Mouse (Mus musculus) hindbrain, embryonic 16.5 days (tissue): ENCODE results near the gene 9630041A04Rik. TPM values are rescaled to one million over a fixed set of nuclear protein-coding genes. Genes with fewer than 3 reads are reported as not detected.

Experiments
- ATAC-seq: fragments of 200-750 bp; cut with Nextera tagmentation; 2 replicates; pipeline ENCODE4 v1.8.0; 2017; ENCODE audit warnings: moderate TSS enrichment, moderate library complexity
- H3K27ac ChIP-seq: fragments of 300-500 bp; sonication (generic); 2 replicates; pipeline ENCODE4 v1.5.1; 2014; ENCODE audit warnings: low read depth, mild to moderate bottlenecking, control low read depth, low read length, moderate library complexity
- H3K27me3 ChIP-seq: fragments of 300-500 bp; sonication (generic); replicated peaks from 2 replicates; pipeline ENCODE4 v1.6.1; 2014; ENCODE audit warnings: low read length; ENCODE audit not compliant: control insufficient read depth, insufficient read depth
- H3K36me3 ChIP-seq: fragments of 300-500 bp; sonication (generic); 2 replicates; pipeline ENCODE4 v1.6.1; 2014; ENCODE audit warnings: mild to moderate bottlenecking, low read length, moderate library complexity, mixed read lengths; ENCODE audit not compliant: control insufficient read depth, insufficient read depth
- H3K4me1 ChIP-seq: fragments of 300-500 bp; sonication (generic); 2 replicates; pipeline ENCODE4 v1.6.1; 2014; ENCODE audit warnings: low read depth, low read length; ENCODE audit not compliant: control insufficient read depth, insufficient read depth
- H3K4me2 ChIP-seq: fragments of 300-500 bp; sonication (generic); 2 replicates; pipeline ENCODE4 v1.6.1; 2014; ENCODE audit warnings: mild to moderate bottlenecking, low read length, control low read depth, moderate library complexity
- H3K4me3 ChIP-seq: fragments of 300-500 bp; sonication (generic); 2 replicates; pipeline ENCODE4 v1.5.1; 2014; ENCODE audit warnings: mild to moderate bottlenecking, low read length, control low read depth, moderate library complexity
- H3K9ac ChIP-seq: fragments of 300-500 bp; sonication (generic); 2 replicates; pipeline ENCODE4 v1.6.1; 2014; ENCODE audit warnings: low read depth, mild to moderate bottlenecking, control low read depth, low read length, moderate library complexity
- H3K9me3 ChIP-seq: fragments of 300-500 bp; sonication (generic); 2 replicates; pipeline ENCODE4 v1.6.1; 2014; ENCODE audit warnings: mild to moderate bottlenecking, low read length, moderate library complexity; ENCODE audit not compliant: control insufficient read depth
- WGBS: fragments of 180-500 bp; shearing (Covaris S2); extraction: QIAGEN DNeasy Blood & Tissue Kit; methylation state at CpG from one replicate; pipeline ENCODE4 v1.1.7; 2014; 5-methylcytosine and 5-hydroxymethylcytosine counted together
- polyA plus RNA-seq: library from polyadenylated mRNA; unstranded; fragments of >200 nt; fragmentation: Nextera tagmentation; extraction: Ambion mirVana; gene quantifications from 2 replicates; pipeline ENCODE4 v1.2.1, GENCODE M21; 2015

The 9630041A04Rik gene
- polyA plus RNA-seq, 1 experiment from 2014 or later, result 0.68 TPM

GRCm38 (mm10) chr9:101971806-101972205 is 110.2 kb downstream of the 9630041A04Rik start:
- WGBS, result 22% methylated on average over 6 of the region's 6 CpGs
- no peak for ATAC-seq
- no peaks in the 10 kb centered on the region for H3K27me3 ChIP-seq
- H3K9ac ChIP-seq, result no peak overlapping the region
- H3K4me1 ChIP-seq, result no peaks in the 10 kb centered on the region
- no peak overlapping the region for H3K27ac ChIP-seq
- H3K4me3 ChIP-seq, result no peak overlapping the region
- no peak overlapping the region for H3K4me2 ChIP-seq
- no peaks in the 10 kb centered on the region for H3K36me3 ChIP-seq
- no peaks in the 10 kb centered on the region for H3K9me3 ChIP-seq

- Histone ChIP-seq H3K36me3 (no peaks in the 10 kb centered on the region), H3K9ac (no peak overlapping the region), H3K27me3 (no peaks in the 10 kb centered on the region), H3K4me1 (no peaks in the 10 kb centered on the region), H3K27ac (no peak overlapping the region), H3K4me3 (no peak overlapping the region), H3K4me2 (no peak overlapping the region), H3K9me3 (no peaks in the 10 kb centered on the region)
- 76% methylated on average over 8 of the region's 8 CpGs for WGBS
- no peak for ATAC-seq
These were observed 110.7 kb downstream of the 9630041A04Rik start for GRCm38 (mm10) chr9:101972314-101972713.

- WGBS, result 87% methylated on average over 4 of the region's 4 CpGs
- no peak overlapping the region for H3K4me3 ChIP-seq
- no peaks in the 10 kb centered on the region; the same call in 1 of the 2 replicates for H3K4me1 ChIP-seq
- no peaks in the 10 kb centered on the region for H3K9me3 ChIP-seq
- no peak overlapping the region for H3K9ac ChIP-seq
- H3K27ac ChIP-seq, result no peak overlapping the region
- H3K4me2 ChIP-seq, result no peak overlapping the region
- no peak for ATAC-seq
- H3K36me3 ChIP-seq, result no peaks in the 10 kb centered on the region
- H3K27me3 ChIP-seq, result no peaks in the 10 kb centered on the region
These were observed 115.3 kb downstream of the 9630041A04Rik start for GRCm38 (mm10) chr9:101976884-101977465.

DNA sequence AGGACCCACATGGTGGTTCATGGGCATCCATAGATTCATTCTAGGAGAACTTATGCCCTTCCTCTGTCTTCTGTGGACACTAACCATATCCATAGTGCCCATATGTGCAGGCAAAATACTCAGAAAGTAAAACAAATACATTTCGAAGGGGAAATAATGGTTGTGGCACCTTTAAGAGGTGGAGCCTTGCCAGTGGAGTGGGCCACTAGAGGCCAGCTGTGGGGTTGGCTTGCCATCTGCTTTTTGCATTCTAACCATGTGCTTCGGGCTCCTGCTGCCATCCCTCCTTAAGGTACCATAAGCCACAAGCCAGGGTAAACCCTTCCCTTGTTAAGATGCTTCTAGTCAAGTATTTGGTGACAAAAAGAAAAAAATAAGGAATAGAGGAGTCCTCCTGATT is 119.5 kb downstream of the 9630041A04Rik start:
- 82% methylated on average over 2 of the region's 2 CpGs for WGBS
- no peak overlapping the region for H3K27ac ChIP-seq
- H3K4me2 ChIP-seq, result no peak overlapping the region
- no peaks in the 10 kb centered on the region for H3K9me3 ChIP-seq
- no peaks in the 10 kb centered on the region for H3K27me3 ChIP-seq
- no peak overlapping the region for H3K9ac ChIP-seq
- H3K4me1 ChIP-seq, result no peaks in the 10 kb centered on the region; the same call in 1 of the 2 replicates
- ATAC-seq, result no peak
- H3K4me3 ChIP-seq, result no peak overlapping the region
- no peaks in the 10 kb centered on the region for H3K36me3 ChIP-seq

GRCm38 (mm10) chr9:101982378-101982777 is 120.7 kb downstream of the 9630041A04Rik start:
- Histone ChIP-seq H3K9me3 (no peaks in the 10 kb centered on the region), H3K4me1 (no peaks in the 10 kb centered on the region; the same call in 1 of the 2 replicates), H3K4me3 (no peak overlapping the region), H3K4me2 (no peak overlapping the region), H3K27ac (no peak overlapping the region), H3K36me3 (no peaks in the 10 kb centered on the region), H3K9ac (no peak overlapping the region), H3K27me3 (no peaks in the 10 kb centered on the region)
- 82% methylated on average over 7 of the region's 7 CpGs for WGBS
- no peak for ATAC-seq

GRCm38 (mm10) chr9:101986910-101987309 is 125.3 kb downstream of the 9630041A04Rik start:
- no peak overlapping the region for H3K4me2 ChIP-seq
- H3K27ac ChIP-seq, result no peak overlapping the region
- no peak overlapping the region for H3K9ac ChIP-seq
- H3K27me3 ChIP-seq, result no peaks in the 10 kb centered on the region
- no peaks in the 10 kb centered on the region for H3K9me3 ChIP-seq
- 68% methylated on average over 2 of the region's 2 CpGs for WGBS
- H3K4me3 ChIP-seq, result no peak overlapping the region
- ATAC-seq, result no peak
- no peaks in the 10 kb centered on the region for H3K36me3 ChIP-seq
- H3K4me1 ChIP-seq, result peaks cover 10% of the 10 kb centered on the region

DNA sequence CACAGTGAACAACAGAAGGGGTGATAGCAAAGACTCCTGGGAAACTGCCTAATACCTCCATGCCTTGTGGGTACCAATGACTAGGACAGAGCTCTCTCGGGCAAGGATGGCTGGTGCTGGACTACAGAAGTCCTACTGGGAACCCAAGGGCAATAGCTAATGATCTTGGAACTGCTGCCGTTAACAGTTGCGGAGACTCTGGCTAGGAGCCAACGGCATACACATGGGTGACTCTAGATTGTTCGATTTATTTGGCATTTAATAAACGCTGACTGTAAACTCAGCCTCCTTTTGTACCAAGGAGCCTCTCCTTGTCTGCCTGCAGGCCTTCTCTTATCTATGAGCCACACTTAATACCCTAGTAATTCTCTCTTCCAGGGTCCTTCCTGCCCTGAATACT is 128.4 kb downstream of the 9630041A04Rik start:
- Histone ChIP-seq H3K27ac (no peak overlapping the region), H3K4me1 (peaks cover 10% of the 10 kb centered on the region)

GRCm38 (mm10) chr9:101990836-101991235 is 129.2 kb downstream of the 9630041A04Rik start:
- Histone ChIP-seq H3K9me3 (no peaks in the 10 kb centered on the region), H3K4me1 (peaks cover 10% of the 10 kb centered on the region), H3K27me3 (no peaks in the 10 kb centered on the region), H3K36me3 (0 out of 2 replicates have a peak, but pooled peaks cover 4% of the 10 kb centered on the region), H3K4me2 (no peak overlapping the region), H3K9ac (no peak overlapping the region), H3K27ac (no peak overlapping the region), H3K4me3 (no peak overlapping the region)
- 80% methylated on average over 12 of the region's 12 CpGs for WGBS
- no peak for ATAC-seq

More for the DNA sequence above, 128.4 kb downstream of the 9630041A04Rik start:
- Histone ChIP-seq H3K36me3 (0 out of 2 replicates have a peak, but pooled peaks cover 3% of the 10 kb centered on the region), H3K27me3 (no peaks in the 10 kb centered on the region), H3K9ac (no peak overlapping the region), H3K4me2 (no peak overlapping the region), H3K9me3 (no peaks in the 10 kb centered on the region), H3K4me3 (no peak overlapping the region)
- WGBS, result 53% methylated on average over 6 of the region's 6 CpGs
- no peak for ATAC-seq
